Mouse (Mus musculus) A20 (cell line): ENCODE data around the gene Samd1.

Experiments
- DNase-seq: peaks from one replicate; pipeline ENCODE4 v3.0.0-alpha.2; 2011; ENCODE audit warnings: low read depth, low spot score

The Samd1 gene

DNA sequence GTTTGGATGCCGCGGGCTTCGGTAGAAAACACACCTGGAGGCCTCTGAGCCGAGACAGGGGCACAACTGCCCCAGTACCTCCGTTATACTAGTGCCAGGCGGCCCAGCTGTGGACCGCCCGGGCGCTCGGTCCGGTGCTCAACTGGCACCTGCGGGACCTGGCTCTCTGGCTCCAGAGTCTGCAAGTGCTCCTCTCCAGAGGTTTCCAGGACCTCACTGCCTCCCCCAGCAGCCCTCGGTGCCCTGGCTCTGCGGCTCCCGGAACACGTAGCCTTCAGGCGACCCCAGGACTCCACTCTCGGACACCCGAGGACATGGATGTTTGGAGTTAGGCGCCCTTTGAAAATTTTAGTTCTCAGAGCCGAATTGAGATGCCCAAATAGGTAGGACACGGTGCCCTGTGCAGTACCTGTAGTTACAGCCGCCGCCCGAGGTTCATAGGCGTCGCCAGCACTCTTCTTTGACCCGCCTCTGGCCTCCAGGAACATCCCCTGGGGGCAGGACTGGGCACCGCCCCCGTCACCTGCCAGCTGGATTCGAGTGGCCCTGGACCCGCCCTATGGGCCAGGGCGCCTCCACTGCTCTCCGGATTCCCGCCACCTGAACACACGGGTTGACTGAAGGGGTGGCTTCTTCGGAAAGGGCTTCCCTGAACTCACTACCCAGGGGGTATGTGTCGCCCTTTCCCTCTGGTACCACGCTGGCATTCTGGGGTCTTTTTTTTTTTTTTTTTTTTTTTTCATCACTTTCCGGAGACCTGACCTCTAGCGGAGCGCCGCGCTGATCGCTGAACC is 14.4 kb downstream of the Samd1 start, which contains the start of gene 2210011C24Rik:
2210011C24Rik (minus strand) TSS at position 467 of the 794 bp plus-strand sequence.
- DNase-seq, result no peak

GRCm38 (mm10) chr8:84012499-84013165 is 15.2 kb downstream of the Samd1 start:
- DNase-seq, result no peak

GRCm38 (mm10) chr8:84015833-84016232 is 18.4 kb downstream of the Samd1 start:
- DNase-seq, result no peak

DNA sequence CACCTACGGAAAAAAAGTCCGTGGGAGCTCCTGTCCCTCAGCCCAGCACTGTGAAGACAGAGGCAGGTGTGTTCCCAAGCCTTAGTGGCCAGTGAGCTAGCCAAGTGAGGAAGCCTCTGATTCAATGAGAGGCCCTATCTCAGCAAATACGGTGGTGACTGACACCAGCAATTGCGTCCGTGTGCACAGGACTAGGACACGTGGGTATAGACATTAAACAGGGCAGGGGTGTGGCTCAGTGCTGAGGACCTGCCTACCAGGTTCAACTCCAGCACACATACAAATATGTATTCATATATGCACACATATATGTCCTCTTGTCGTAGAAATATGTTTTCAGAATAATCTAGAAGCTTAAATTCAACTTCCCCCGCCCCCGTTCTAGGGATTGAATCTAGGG is 22.3 kb downstream of the Samd1 start:
- no peak for DNase-seq

DNA sequence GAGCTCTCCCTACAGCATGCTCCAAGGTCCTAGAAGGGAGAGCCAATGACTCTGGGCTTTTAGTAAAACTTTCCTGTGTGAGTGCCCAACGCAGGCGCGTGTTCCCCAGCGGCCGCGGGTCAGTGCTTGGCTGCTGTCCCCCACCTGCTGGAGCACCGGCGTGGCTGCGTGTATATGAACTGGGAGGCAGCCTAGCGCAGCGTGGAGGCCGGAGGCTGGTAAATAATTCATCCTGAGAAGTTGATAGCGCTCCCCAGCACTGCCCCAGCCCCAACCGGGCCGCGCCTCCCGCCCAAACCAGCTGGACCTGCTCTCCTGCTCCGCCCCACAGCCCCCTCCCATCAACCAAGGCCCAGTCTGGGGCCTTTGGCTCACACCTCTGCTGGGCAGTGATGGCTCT is 23.6 kb downstream of the Samd1 start, which contains the start of gene Palm3:
Palm3 (plus strand) TSS at position 376 of the 400 bp plus-strand sequence.
- no peak for DNase-seq

DNA sequence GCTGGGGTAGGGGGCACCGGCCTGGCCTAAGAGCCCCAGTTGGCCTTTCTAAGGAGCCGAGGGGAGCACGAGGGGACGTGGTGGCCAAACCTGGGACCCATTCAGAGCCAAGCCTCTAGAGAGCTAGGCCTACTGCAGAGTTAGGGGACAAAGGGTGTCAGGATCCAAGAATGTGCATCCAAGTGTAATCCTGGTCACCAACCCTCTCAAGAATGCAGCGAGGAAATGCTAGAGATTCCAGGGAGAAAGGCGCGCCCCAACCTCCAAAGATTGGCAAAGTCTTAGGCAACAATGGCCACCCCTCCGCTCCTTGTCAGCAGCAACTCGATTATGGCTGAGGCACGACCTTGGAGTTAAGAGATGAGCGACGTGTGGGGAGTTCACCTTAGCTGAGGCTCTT is 24.1 kb downstream of the Samd1 start:
- DNase-seq, result no peak

GRCm38 (mm10) chr8:84023085-84023484 is 25.6 kb downstream of the Samd1 start:
- no peak for DNase-seq

GRCm38 (mm10) chr8:84023631-84024030 is 26.2 kb downstream of the Samd1 start:
- DNase-seq, result no peak

- peak; percentile 59 for DNase-seq
Measured at GRCm38 (mm10) chr8:84024171-84024570, 26.7 kb downstream of the Samd1 start.

- DNase-seq, result no peak
Measured at GRCm38 (mm10) chr8:84025863-84026262, 28.4 kb downstream of the Samd1 start.

DNA sequence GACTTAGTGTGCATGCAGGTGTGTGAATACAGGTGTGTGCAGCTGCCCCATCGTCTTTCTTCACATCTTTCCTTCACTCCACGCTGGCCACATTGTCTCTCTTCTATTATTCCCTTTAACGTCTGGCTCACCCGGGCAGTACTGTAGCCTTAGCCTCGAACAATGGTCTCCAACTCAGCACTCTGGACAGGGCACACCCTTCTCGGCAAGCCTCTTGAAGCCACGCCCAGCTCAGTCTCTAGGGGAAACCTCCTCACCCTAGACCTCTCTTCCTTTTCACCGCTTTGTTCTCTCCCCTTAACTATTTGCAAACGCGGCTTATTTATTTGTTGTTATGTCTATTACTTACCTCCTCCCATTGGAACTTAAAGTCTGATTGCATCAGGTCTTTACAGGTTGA is 30.0 kb downstream of the Samd1 start:
- peak; percentile 44 for DNase-seq

- peak; percentile 23 for DNase-seq
Measured at GRCm38 (mm10) chr8:84029272-84029671, 31.8 kb downstream of the Samd1 start.

DNA sequence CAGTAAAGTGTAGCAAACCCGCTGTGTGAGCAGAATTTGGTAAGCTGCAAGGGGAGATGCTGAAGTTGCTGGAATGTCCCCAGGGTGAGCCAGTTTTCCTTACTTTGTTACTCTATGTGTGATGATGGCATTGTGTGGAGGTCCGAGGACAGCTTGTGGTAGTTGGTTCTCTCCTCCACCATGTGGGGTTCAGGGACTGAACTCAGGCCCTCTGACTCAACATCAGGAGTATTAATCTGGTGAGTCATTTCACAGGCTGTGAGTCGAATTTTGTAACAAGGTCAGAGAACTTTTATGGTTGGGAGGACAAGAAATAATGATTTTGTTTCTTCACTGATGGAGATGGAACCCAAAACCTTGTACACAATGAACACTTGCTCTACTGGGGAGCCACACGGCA is 35.3 kb downstream of the Samd1 start:
- DNase-seq, result no peak

- DNase-seq, result no peak
Measured at GRCm38 (mm10) chr8:84038015-84038414, 40.5 kb downstream of the Samd1 start.

DNA sequence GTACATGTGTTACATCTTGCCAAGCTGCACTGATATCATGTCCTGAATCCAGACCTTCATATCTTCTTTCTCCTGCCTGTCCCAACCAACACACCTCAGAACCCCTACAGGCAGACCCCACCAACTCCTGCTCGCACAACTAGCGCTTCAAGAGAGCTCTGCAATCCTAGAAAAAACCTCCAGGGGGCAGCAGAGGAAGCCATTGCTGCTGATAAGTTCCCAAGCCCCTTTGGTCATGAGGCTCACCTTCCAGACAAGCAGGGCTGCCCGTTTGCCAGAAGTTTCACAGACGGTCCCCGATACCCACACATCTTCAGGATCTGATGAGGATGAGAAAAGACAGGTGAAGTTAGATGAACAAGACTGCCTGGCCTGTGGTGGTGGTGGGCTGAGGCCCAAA is 41.6 kb downstream of the Samd1 start:
- DNase-seq, result peak; percentile 77

DNA sequence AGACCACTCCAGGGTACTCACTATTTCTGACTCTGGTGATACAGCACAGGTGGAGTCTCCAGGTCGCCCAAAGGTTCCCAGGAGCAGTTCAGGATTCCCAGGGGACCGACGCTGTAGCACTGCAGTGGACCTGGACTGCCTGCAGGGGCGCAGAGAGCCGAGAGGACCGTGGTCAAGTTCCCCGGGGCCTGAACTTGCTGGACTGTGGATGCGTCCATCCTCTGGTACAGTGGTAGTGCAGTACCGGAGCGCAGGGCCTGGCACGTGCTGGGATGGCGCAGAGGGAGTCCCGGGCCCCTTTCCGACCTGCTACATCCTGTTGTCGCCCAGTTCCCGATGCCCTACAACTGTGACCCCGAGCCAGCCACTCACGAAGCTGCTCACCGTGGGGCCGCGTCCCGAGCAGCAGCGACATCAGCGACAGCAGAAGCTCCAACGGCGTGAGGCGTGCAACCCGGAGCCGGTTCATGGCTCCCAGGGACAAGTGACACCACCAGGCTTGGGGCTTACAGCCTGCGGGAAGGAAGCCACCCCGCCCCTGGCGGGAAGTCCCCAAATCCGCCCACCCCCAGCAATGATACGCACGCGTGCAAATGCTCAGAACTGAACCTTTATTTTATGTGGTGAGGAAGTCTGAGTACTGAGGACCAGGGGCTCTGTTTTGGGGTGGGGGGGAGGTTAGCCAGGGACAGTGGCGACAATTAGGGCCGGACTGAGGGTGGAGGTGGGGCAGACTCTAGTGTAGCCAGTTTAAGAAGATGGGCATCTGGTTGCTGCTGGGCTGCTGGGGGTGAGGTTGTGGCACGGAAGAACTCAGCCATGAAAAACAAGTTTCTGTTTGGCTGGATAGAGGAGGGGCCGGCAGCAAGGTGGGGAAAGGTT is 44.8 kb downstream of the Samd1 start, which contains the start of gene Il27ra:
Il27ra (minus strand) TSS at position 524 of the 882 bp plus-strand sequence.
- DNase-seq, result no peak

DNA sequence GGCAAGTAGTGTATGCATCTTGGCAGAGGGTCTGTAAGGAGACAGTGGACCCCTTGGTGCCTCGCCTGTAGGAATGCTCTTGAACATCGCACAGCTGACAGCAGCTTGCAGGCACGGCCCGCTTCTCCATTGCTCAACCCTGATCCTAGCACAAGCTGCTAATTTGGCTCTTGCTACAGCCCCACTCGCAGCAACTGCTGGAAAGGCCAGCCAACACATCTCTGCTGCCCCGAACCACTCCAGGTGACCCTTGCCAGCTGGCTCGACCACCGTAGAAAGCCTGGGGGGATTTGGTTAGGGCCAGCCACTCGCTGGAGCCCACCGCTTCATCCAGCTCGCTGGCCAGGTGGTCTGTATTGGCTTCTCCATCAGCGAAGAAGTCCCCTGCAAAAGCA is 45.5 kb downstream of the Samd1 start:
- DNase-seq, result no peak

GRCm38 (mm10) chr8:84044103-84044502 is 46.6 kb downstream of the Samd1 start:
- no peak for DNase-seq

DNA sequence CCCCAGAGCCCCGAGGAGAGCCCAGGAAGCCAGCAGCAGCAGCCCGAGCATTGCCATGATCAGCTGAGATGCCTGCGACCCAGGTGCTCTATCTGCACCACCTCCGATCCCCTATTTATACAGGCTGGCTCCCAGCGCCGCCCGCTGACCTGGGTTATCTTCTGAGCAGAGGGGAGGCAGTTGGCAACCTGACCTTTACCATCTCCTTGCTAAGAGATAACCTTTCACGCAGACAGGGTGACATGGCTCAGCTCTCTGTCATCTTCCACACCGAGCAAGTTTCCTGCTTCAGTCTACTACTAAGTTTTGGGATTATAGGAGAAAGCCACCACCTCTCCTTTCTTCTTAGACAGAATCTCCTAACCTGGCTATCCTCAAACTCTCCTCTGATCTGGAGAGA is 47.4 kb downstream of the Samd1 start, which contains the start of gene Rln3:
Rln3 (minus strand) TSS at position 101 of the 400 bp plus-strand sequence.
- DNase-seq, result no peak

DNA sequence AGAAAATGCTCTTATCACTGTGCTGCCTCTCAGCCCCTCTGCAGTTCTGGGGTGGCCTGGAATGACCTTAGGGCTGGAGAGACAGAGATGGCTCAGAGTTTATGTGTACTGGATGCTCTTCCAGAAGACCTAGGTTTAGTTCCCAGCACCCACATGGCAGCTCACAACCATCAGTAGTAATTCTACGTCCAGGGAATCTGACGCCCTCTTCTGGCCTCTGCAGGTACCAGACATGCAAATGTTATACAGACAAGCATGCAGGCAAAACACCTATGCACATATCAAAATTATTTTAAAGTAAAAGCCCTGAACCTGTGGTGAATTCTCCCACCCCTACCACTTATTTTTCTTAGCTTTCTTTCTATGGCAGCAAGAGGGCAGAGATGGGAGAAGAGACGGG is 49.0 kb downstream of the Samd1 start:
- DNase-seq, result no peak

DNA sequence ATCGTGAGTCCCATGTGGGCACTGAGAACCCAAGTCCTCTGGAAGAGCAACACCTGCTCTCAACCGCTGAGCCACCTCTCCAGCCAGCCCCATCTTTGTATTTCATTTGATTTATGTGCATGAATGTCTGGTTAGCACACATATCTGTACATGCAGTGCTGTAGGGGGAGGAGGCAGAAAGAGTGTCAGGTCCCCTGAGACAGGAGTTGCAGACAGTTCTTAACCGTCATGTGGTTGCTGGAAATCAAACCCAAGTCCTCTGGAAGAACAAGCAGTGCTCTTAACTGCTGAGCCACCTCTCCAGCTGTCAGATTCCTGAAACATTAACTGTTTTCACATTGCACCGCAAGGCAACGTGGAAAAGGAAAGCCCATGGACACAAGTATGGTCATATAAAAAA is 50.7 kb downstream of the Samd1 start:
- no peak for DNase-seq
